Mouse (Mus musculus) kidney, postnatal 0 days (tissue): ENCODE measurements around the gene Mettl22. TPM values are rescaled to one million over a fixed set of nuclear protein-coding genes. Genes with fewer than 3 reads are reported as not detected.

Experiments used
- ATAC-seq: fragments of 200-750 bp; cut with Nextera tagmentation; replicated peaks from 2 replicates; pipeline ENCODE4 v1.8.0; 2017; ENCODE audit warnings: low read depth, moderate number of reproducible peaks, moderate TSS enrichment, moderate library complexity; ENCODE audit not compliant: low FRiP score
- DNase-seq: peaks from one replicate; pipeline ENCODE4 v3.0.0-alpha.2; 2016; ENCODE audit warnings: low spot score
- H3K27ac ChIP-seq: fragments of 300-500 bp; sonication (generic); 2 replicates; pipeline ENCODE4 v1.5.1; 2014; ENCODE audit warnings: mild to moderate bottlenecking
- H3K27me3 ChIP-seq: fragments of 300-500 bp; sonication (generic); 2 replicates; pipeline ENCODE4 v1.6.1; 2014; ENCODE audit warnings: low read length, mixed read lengths; ENCODE audit not compliant: insufficient read depth
- H3K36me3 ChIP-seq: fragments of 300-500 bp; sonication (generic); 2 replicates; pipeline ENCODE4 v1.6.1; 2014; ENCODE audit warnings: low read length, mixed read lengths; ENCODE audit not compliant: insufficient read depth
- H3K4me1 ChIP-seq: fragments of 300-500 bp; sonication (generic); replicated peaks from 2 replicates; pipeline ENCODE4 v1.6.1; 2014; ENCODE audit warnings: antibody characterized with exemption, low read length, mixed read lengths; ENCODE audit not compliant: insufficient read depth
- H3K4me2 ChIP-seq: fragments of 300-500 bp; sonication (generic); 2 replicates; pipeline ENCODE4 v1.6.1; 2014; ENCODE audit warnings: mild to moderate bottlenecking, low read length, moderate library complexity, mixed read lengths
- H3K4me3 ChIP-seq: fragments of 300-500 bp; sonication (generic); replicated peaks from 2 replicates; pipeline ENCODE4 v1.5.1; 2014; ENCODE audit warnings: low read depth, low read length
- H3K9ac ChIP-seq: fragments of 300-500 bp; sonication (generic); 2 replicates; pipeline ENCODE4 v1.6.1; 2014; ENCODE audit warnings: low read depth, low read length
- H3K9me3 ChIP-seq: fragments of 300-500 bp; sonication (generic); replicated peaks from 2 replicates; pipeline ENCODE4 v1.6.1; 2016; ENCODE audit warnings: low read length, inconsistent platforms, mixed read lengths
- CTCF ChIP-seq: IDR thresholded peaks from 2 replicates; pipeline ENCODE4 v1.5.1; 2016; ENCODE audit warnings: antibody characterized with exemption, low read depth, mild to moderate bottlenecking, moderate library complexity
- WGBS: fragments of 180-500 bp; shearing (Covaris S2); extraction: QIAGEN DNeasy Blood & Tissue Kit; methylation state at CpG from one replicate; pipeline ENCODE4 v1.1.7; 2014; 5-methylcytosine and 5-hydroxymethylcytosine counted together
- polyA plus RNA-seq: library from polyadenylated mRNA; unstranded; fragments of >200 nt; fragmentation: Nextera tagmentation; extraction: Ambion mirVana; gene quantifications from 2 replicates; pipeline ENCODE4 v1.2.1, GENCODE M21; 2015

Gene Mettl22
- polyA plus RNA-seq, 1 experiment from 2014 or later, result 15.2 TPM

DNA sequence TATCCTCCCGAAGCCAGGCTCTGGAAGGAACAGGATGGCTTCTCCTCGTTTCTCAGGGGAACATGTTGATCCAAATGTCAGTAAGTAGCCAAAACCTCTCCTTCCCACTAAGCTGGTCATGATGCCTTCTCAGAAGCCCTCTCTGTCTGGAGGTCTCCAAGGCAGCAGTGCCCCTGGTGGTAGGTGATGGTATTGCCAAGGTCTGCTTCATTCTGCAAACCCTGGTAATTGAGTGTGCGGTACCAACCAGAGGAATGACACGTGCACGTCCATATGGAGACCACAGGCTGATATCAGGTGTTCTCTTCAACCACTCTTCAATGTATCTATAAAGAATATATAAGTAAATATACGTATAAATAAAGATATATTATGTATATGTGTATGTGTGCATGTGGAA is 11.5 kb upstream of the Mettl22 start:
- no peak overlapping the region for H3K27ac ChIP-seq
- TF ChIP-seq CTCF, result peak; percentile 91
- no peak overlapping the region for H3K4me3 ChIP-seq
- H3K36me3 ChIP-seq, result no peaks in the 10 kb centered on the region
- no peaks in the 10 kb centered on the region for H3K27me3 ChIP-seq
- 31% methylated on average over 6 of the region's 6 CpGs for WGBS
- no peaks in the 10 kb centered on the region for H3K4me1 ChIP-seq
- no peaks in the 10 kb centered on the region for H3K9me3 ChIP-seq
- DNase-seq, result peak; percentile 68
- no peak for ATAC-seq
- H3K4me2 ChIP-seq, result no peak overlapping the region
- no peak overlapping the region for H3K9ac ChIP-seq

- ATAC-seq (no peak), DNase-seq (no peak)
- WGBS, result 78% methylated on average over 2 of the region's 2 CpGs
- Histone ChIP-seq H3K27me3 (no peaks in the 10 kb centered on the region), H3K4me2 (peak overlapping the region; percentile 72), H3K4me1 (no peaks in the 10 kb centered on the region), H3K27ac (no peak overlapping the region), H3K4me3 (peak overlapping the region; percentile 62; the same call in 1 of the 2 replicates), H3K9me3 (no peaks in the 10 kb centered on the region), H3K36me3 (no peaks in the 10 kb centered on the region), H3K9ac (no peak overlapping the region)
- no peak for TF ChIP-seq CTCF
These were observed 456 bp upstream of the Mettl22 start for GRCm38 (mm10) chr16:8470132-8470531.

DNA sequence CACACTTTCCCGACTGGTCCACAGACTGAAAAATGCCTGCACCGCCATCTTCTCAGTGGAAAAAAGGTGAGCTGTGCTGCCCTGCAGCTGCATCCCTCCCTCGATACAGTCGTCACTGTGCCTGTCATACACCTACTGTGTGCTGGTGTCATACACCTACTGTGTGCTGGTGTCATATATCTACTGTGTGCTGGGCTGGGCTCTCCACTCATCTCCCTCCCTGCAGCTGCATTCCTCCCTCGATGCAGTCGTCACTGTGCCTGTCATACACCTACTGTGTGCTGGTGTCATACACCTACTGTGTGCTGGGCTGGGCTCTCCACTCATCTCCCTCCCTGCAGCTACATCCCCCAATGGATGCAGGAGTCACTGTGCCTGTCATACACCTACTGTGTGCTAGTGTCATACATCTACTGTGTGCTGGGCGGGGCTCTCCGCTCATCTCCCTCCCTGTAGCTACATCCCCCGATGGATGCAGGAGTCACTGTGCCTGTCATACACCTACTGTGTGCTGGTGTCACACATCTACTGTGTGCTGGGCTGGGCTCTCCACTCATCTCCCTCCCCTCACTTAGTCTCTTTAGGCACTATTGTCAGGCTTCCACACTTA is 16.9 kb downstream of the Mettl22 start:
- DNase-seq, result no peak
- Histone ChIP-seq H3K27ac (no peak overlapping the region), H3K9me3 (no peaks in the 10 kb centered on the region), H3K4me3 (no peak overlapping the region), H3K4me2 (no peak overlapping the region), H3K9ac (no peak overlapping the region), H3K36me3 (peaks cover 27% of the 10 kb centered on the region; the same call in 1 of the 2 replicates), H3K4me1 (no peaks in the 10 kb centered on the region), H3K27me3 (no peaks in the 10 kb centered on the region)
- WGBS, result 89% methylated on average over 9 of the region's 9 CpGs
- TF ChIP-seq CTCF, result no peak
- no peak for ATAC-seq

DNA sequence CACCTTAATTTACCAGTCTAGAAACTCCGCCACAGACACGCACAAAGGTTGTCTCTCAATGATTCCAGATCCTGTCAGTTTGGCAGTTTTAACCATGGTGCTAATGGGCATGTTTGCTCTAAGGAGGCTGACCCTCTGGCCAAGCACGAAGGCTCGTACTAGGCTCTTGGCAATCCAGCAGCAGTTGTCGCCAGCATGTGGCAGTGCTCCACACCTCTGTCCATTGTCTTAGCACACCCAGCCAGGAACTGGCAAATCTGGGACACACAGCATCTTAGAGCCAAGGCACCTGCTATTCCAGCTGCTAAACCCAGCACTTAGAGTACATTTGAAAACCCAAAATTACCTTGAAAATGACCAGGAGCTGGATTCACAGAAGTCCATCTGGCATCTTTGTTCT is 18.8 kb downstream of the Mettl22 start:
- Histone ChIP-seq H3K36me3 (peaks cover 18% of the 10 kb centered on the region; the same call in 1 of the 2 replicates), H3K27me3 (no peaks in the 10 kb centered on the region), H3K4me3 (no peak overlapping the region), H3K9ac (no peak overlapping the region), H3K4me1 (no peaks in the 10 kb centered on the region), H3K9me3 (no peaks in the 10 kb centered on the region), H3K4me2 (no peak overlapping the region), H3K27ac (no peak overlapping the region)
- WGBS, result 63% methylated on average over 5 of the region's 5 CpGs
- DNase-seq, result no peak
- no peak for TF ChIP-seq CTCF
- ATAC-seq, result no peak

- H3K27ac ChIP-seq, result no peak overlapping the region
- H3K27me3 ChIP-seq, result no peaks in the 10 kb centered on the region
- no peak overlapping the region for H3K4me3 ChIP-seq
- 10% methylated on average over 13 of the region's 13 CpGs for WGBS
- H3K36me3 ChIP-seq, result 0 out of 2 replicates have a peak, but pooled peaks cover 12% of the 10 kb centered on the region
- no peak overlapping the region for H3K4me2 ChIP-seq
- TF ChIP-seq CTCF, result no peak
- DNase-seq (peak; percentile 54), ATAC-seq (peak; percentile 80)
- no peak overlapping the region for H3K9ac ChIP-seq
- H3K9me3 ChIP-seq, result no peaks in the 10 kb centered on the region
- no peaks in the 10 kb centered on the region for H3K4me1 ChIP-seq
These were observed 21.3 kb downstream of the Mettl22 start for GRCm38 (mm10) chr16:8491743-8492490.

DNA sequence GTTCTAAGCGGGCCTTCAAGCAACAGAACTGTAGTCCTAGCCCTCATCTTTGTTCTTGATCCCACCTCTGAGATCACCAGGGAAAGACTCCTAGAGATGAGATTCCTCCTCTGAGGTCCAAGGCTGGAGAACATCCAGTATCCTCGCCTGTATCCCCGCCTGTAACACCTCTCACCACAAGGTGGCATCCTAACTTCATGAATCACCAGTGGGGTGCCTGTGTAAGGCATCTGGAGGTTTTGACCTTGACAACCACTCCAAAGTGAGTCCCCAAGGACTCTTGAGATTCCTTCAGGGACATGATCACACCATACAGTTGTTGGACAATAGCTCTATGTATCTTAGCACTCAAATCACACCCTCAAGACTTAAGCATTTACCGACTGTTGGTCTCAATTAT is 23.7 kb downstream of the Mettl22 start:
- TF ChIP-seq CTCF, result peak; percentile 93
- WGBS, result 25% methylated on average over 4 of the region's 4 CpGs
- 0 out of 2 replicates have a peak, but pooled peaks have one; percentile 9 for ATAC-seq
- H3K36me3 ChIP-seq, result 0 out of 2 replicates have a peak, but pooled peaks cover 5% of the 10 kb centered on the region
- no peaks in the 10 kb centered on the region for H3K27me3 ChIP-seq
- no peak overlapping the region for H3K4me3 ChIP-seq
- no peak overlapping the region for H3K9ac ChIP-seq
- H3K4me1 ChIP-seq, result no peaks in the 10 kb centered on the region
- no peak overlapping the region for H3K4me2 ChIP-seq
- H3K9me3 ChIP-seq, result no peaks in the 10 kb centered on the region
- no peak overlapping the region for H3K27ac ChIP-seq
- DNase-seq, result peak; percentile 81
